Mouse (Mus musculus) embryonic facial prominence, embryonic 14.5 days (tissue): Measurements from ENCODE around the gene Slc35a3. TPM values are rescaled to one million over a fixed set of nuclear protein-coding genes. Genes with fewer than 3 reads are reported as not detected.

ENCODE experiments used
- ATAC-seq: fragments of 200-750 bp; cut with Nextera tagmentation; 2 replicates; pipeline ENCODE4 v1.8.0; 2017; ENCODE audit warnings: low read depth, moderate number of reproducible peaks, moderate TSS enrichment
- DNase-seq: peaks from one replicate; pipeline ENCODE4 v3.0.0-alpha.2; 2015; ENCODE audit warnings: low spot score
- H3K27ac ChIP-seq: fragments of 300-500 bp; sonication (generic); replicated peaks from 2 replicates; pipeline ENCODE4 v1.5.1; 2014; ENCODE audit warnings: low read depth, mild to moderate bottlenecking, low read length, moderate library complexity
- H3K27me3 ChIP-seq: fragments of 300-500 bp; sonication (generic); replicated peaks from 2 replicates; pipeline ENCODE4 v1.6.1; 2014; ENCODE audit warnings: low read length; ENCODE audit not compliant: control insufficient read depth, insufficient read depth
- H3K36me3 ChIP-seq: fragments of 300-500 bp; sonication (generic); 2 replicates; pipeline ENCODE4 v1.6.1; 2014; ENCODE audit warnings: low read length, mixed read lengths; ENCODE audit not compliant: control insufficient read depth, insufficient read depth
- H3K4me1 ChIP-seq: fragments of 300-500 bp; sonication (generic); 2 replicates; pipeline ENCODE4 v1.6.1; 2014; ENCODE audit warnings: antibody characterized with exemption, low read length; ENCODE audit not compliant: control insufficient read depth, insufficient read depth
- H3K4me2 ChIP-seq: fragments of 300-500 bp; sonication (generic); 2 replicates; pipeline ENCODE4 v1.6.1; 2014; ENCODE audit warnings: low read depth, mild to moderate bottlenecking, low read length, moderate library complexity, mixed read lengths
- H3K4me3 ChIP-seq: fragments of 300-500 bp; sonication (generic); 2 replicates; pipeline ENCODE4 v1.5.1; 2014; ENCODE audit warnings: low read depth, mild to moderate bottlenecking, low read length
- H3K9ac ChIP-seq: fragments of 300-500 bp; sonication (generic); 2 replicates; pipeline ENCODE4 v1.6.1; 2014; ENCODE audit warnings: low read depth, mild to moderate bottlenecking, low read length, moderate library complexity, mixed read lengths
- H3K9me3 ChIP-seq: fragments of 300-500 bp; sonication (generic); 2 replicates; pipeline ENCODE4 v1.6.1; 2016; ENCODE audit warnings: low read length; ENCODE audit not compliant: control insufficient read depth
- WGBS: fragments of 180-500 bp; shearing (Covaris S2); extraction: QIAGEN DNeasy Blood & Tissue Kit; methylation state at CpG from one replicate; pipeline ENCODE4 v1.1.7; 2014; 5-methylcytosine and 5-hydroxymethylcytosine counted together
- polyA plus RNA-seq: library from polyadenylated mRNA; unstranded; fragments of >200 nt; fragmentation: Nextera tagmentation; extraction: Ambion mirVana; gene quantifications from 2 replicates; pipeline ENCODE4 v1.2.1, GENCODE M21; 2014

The Slc35a3 gene
- polyA plus RNA-seq, 1 experiment from 2014 or later: 9.4 TPM

GRCm38 (mm10) chr3:116729483-116730174 is 17.0 kb upstream of the Slc35a3 start:
- Histone ChIP-seq H3K9me3 (no peaks in the 10 kb centered on the region), H3K4me2 (no peak overlapping the region), H3K4me3 (no peak overlapping the region), H3K4me1 (no peaks in the 10 kb centered on the region), H3K27ac (no peak overlapping the region), H3K9ac (no peak overlapping the region), H3K27me3 (no peaks in the 10 kb centered on the region), H3K36me3 (no peaks in the 10 kb centered on the region)
- DNase-seq (no peak), ATAC-seq (no peak)
- 61% methylated on average over 2 of the region's 2 CpGs for WGBS

- H3K36me3 ChIP-seq: no peaks in the 10 kb centered on the region
- H3K4me3 ChIP-seq: no peak overlapping the region
- WGBS: 65% methylated on average over 9 of the region's 9 CpGs
- no peak overlapping the region for H3K9ac ChIP-seq
- H3K27ac ChIP-seq: no peak overlapping the region
- DNase-seq (no peak), ATAC-seq (no peak)
- no peaks in the 10 kb centered on the region for H3K27me3 ChIP-seq
- H3K9me3 ChIP-seq: no peaks in the 10 kb centered on the region
- H3K4me1 ChIP-seq: no peaks in the 10 kb centered on the region
- H3K4me2 ChIP-seq: no peak overlapping the region
These were observed 14.2 kb upstream of the Slc35a3 start for GRCm38 (mm10) chr3:116726807-116727206.

GRCm38 (mm10) chr3:116723496-116724481 is 11.2 kb upstream of the Slc35a3 start:
- 51% methylated on average over 10 of the region's 10 CpGs for WGBS
- no peaks in the 10 kb centered on the region for H3K27me3 ChIP-seq
- H3K4me3 ChIP-seq: no peak overlapping the region
- H3K4me2 ChIP-seq: no peak overlapping the region
- H3K27ac ChIP-seq: no peak overlapping the region
- ATAC-seq (no peak), DNase-seq (no peak)
- no peak overlapping the region for H3K9ac ChIP-seq
- H3K4me1 ChIP-seq: no peaks in the 10 kb centered on the region
- no peaks in the 10 kb centered on the region for H3K9me3 ChIP-seq
- no peaks in the 10 kb centered on the region for H3K36me3 ChIP-seq

GRCm38 (mm10) chr3:116722980-116723379 is 10.3 kb upstream of the Slc35a3 start:
- no peak overlapping the region for H3K4me3 ChIP-seq
- H3K4me1 ChIP-seq: no peaks in the 10 kb centered on the region
- peak; percentile 36 for DNase-seq
- H3K36me3 ChIP-seq: no peaks in the 10 kb centered on the region
- H3K27me3 ChIP-seq: no peaks in the 10 kb centered on the region
- H3K27ac ChIP-seq: no peak overlapping the region
- no peak overlapping the region for H3K9ac ChIP-seq
- H3K4me2 ChIP-seq: no peak overlapping the region
- 67% methylated on average over 4 of the region's 4 CpGs for WGBS
- no peaks in the 10 kb centered on the region for H3K9me3 ChIP-seq
- no peak for ATAC-seq

- Histone ChIP-seq H3K27ac (no peak overlapping the region), H3K9ac (no peak overlapping the region)
- ATAC-seq: no peak
These were observed 6.3 kb upstream of the Slc35a3 start for GRCm38 (mm10) chr3:116718951-116719350.

GRCm38 (mm10) chr3:116713031-116713430 is 400 bp upstream of the Slc35a3 start:
- Histone ChIP-seq H3K9ac (peak overlapping the region; percentile 97; the same call in 1 of the 2 replicates), H3K9me3 (no peaks in the 10 kb centered on the region), H3K4me3 (peak overlapping the region; percentile 96), H3K27me3 (no peaks in the 10 kb centered on the region), H3K36me3 (no peaks in the 10 kb centered on the region), H3K4me1 (peaks cover 10% of the 10 kb centered on the region), H3K27ac (no peak overlapping the region), H3K4me2 (peak overlapping the region; percentile 82)
- no peak for DNase-seq
- ATAC-seq: no peak
- 26% methylated on average over 5 of the region's 5 CpGs for WGBS

More at GRCm38 (mm10) chr3:116718951-116719350, 6.3 kb upstream of the Slc35a3 start:
- 66% methylated on average over 3 of the region's 3 CpGs for WGBS
- Histone ChIP-seq H3K9me3 (no peaks in the 10 kb centered on the region), H3K4me3 (no peak overlapping the region), H3K27me3 (no peaks in the 10 kb centered on the region), H3K36me3 (no peaks in the 10 kb centered on the region), H3K4me1 (no peaks in the 10 kb centered on the region), H3K4me2 (no peak overlapping the region)
- no peak for DNase-seq

- Histone ChIP-seq H3K4me1 (peaks cover 10% of the 10 kb centered on the region), H3K9ac (peak overlapping the region; percentile 97), H3K4me3 (peak overlapping the region; percentile 96), H3K27me3 (no peaks in the 10 kb centered on the region), H3K27ac (peak overlapping the region; percentile 71), H3K4me2 (peak overlapping the region; percentile 82), H3K9me3 (no peaks in the 10 kb centered on the region), H3K36me3 (no peaks in the 10 kb centered on the region)
- under 1% methylated on average over 54 of the region's 85 CpGs for WGBS
- DNase-seq (peak; percentile 67), ATAC-seq (peak; percentile 92)
These were observed 801 bp downstream of the Slc35a3 start for GRCm38 (mm10) chr3:116711624-116712435.

- Histone ChIP-seq H3K9ac (peak overlapping the region; percentile 97), H3K4me1 (peaks cover 10% of the 10 kb centered on the region), H3K4me2 (peak overlapping the region; percentile 82), H3K36me3 (no peaks in the 10 kb centered on the region), H3K27ac (no peak overlapping the region), H3K4me3 (peak overlapping the region; percentile 96), H3K27me3 (no peaks in the 10 kb centered on the region), H3K9me3 (no peaks in the 10 kb centered on the region)
- peak; percentile 2 for DNase-seq
- 50% methylated on average over 9 of the region's 9 CpGs for WGBS
- ATAC-seq: no peak
These were observed 1.7 kb downstream of the Slc35a3 start for GRCm38 (mm10) chr3:116710941-116711340.
